Mouse (Mus musculus) midbrain, embryonic 11.5 days (tissue): ENCODE results near the gene Rimbp2. TPM values are rescaled to one million over a fixed set of nuclear protein-coding genes. Genes with fewer than 3 reads are reported as not detected.
"Not testable (repeated sequence)": the region's sequence is repeated elsewhere in the genome, so short reads cannot be mapped to it uniquely, and the experiment has no call there.

Experiments used
- ATAC-seq: fragments of 200-750 bp; cut with Nextera tagmentation; 2 replicates; pipeline ENCODE4 v1.8.0; 2017; ENCODE audit warnings: moderate TSS enrichment, moderate library complexity; ENCODE audit not compliant: low FRiP score
- DNase-seq: peaks from one replicate; pipeline ENCODE4 v3.0.0; 2015; ENCODE audit warnings: low spot score; ENCODE audit errors: missing footprints
- H3K27ac ChIP-seq: fragments of 300-500 bp; sonication (generic); 2 replicates; pipeline ENCODE4 v1.5.1; 2014; ENCODE audit warnings: low read depth, low read length
- H3K27me3 ChIP-seq: fragments of 300-500 bp; sonication (generic); 2 replicates; pipeline ENCODE4 v1.6.1; 2014; ENCODE audit warnings: mild to moderate bottlenecking, low read length, moderate library complexity, mixed read lengths; ENCODE audit not compliant: control insufficient read depth, insufficient read depth
- H3K36me3 ChIP-seq: fragments of 300-500 bp; sonication (generic); 2 replicates; pipeline ENCODE4 v1.6.1; 2014; ENCODE audit warnings: mild to moderate bottlenecking, low read length, moderate library complexity, mixed read lengths; ENCODE audit not compliant: control insufficient read depth, insufficient read depth
- H3K4me1 ChIP-seq: fragments of 300-500 bp; sonication (generic); 2 replicates; pipeline ENCODE4 v1.6.1; 2014; ENCODE audit warnings: low read length; ENCODE audit not compliant: control insufficient read depth, insufficient read depth
- H3K4me2 ChIP-seq: fragments of 300-500 bp; sonication (generic); 2 replicates; pipeline ENCODE4 v1.6.1; 2014; ENCODE audit warnings: mild to moderate bottlenecking, moderate library complexity
- H3K4me3 ChIP-seq: fragments of 300-500 bp; sonication (generic); 2 replicates; pipeline ENCODE4 v1.5.1; 2014; ENCODE audit warnings: low read depth, low read length
- H3K9ac ChIP-seq: fragments of 300-500 bp; sonication (generic); 2 replicates; pipeline ENCODE4 v1.6.1; 2014; ENCODE audit warnings: low read length
- H3K9me3 ChIP-seq: fragments of 300-500 bp; sonication (generic); 2 replicates; pipeline ENCODE4 v1.6.1; 2016; ENCODE audit warnings: low read length; ENCODE audit not compliant: control insufficient read depth
- WGBS: fragments of 180-500 bp; shearing (Covaris S2); extraction: QIAGEN DNeasy Blood & Tissue Kit; methylation state at CpG from one replicate; pipeline ENCODE4 v1.1.7; 2014; 5-methylcytosine and 5-hydroxymethylcytosine counted together
- polyA plus RNA-seq: library from polyadenylated mRNA; unstranded; fragments of >200 nt; fragmentation: Nextera tagmentation; extraction: Ambion mirVana; gene quantifications from 2 replicates; pipeline ENCODE4 v1.2.1, GENCODE M21; 2014

Gene Rimbp2
- polyA plus RNA-seq, 1 experiment from 2014 or later, result 1.6 TPM

- no peak for DNase-seq
- WGBS, result over 99% methylated on average over 7 of the region's 7 CpGs
- H3K9me3 ChIP-seq, result no peaks in the 10 kb centered on the region
- H3K9ac ChIP-seq, result no peak overlapping the region
- no peak overlapping the region for H3K4me2 ChIP-seq
- no peaks in the 10 kb centered on the region for H3K36me3 ChIP-seq
- ATAC-seq, result no peak
- H3K4me1 ChIP-seq, result peaks cover 4% of the 10 kb centered on the region; the same call in 1 of the 2 replicates
- no peak overlapping the region for H3K4me3 ChIP-seq
- no peaks in the 10 kb centered on the region for H3K27me3 ChIP-seq
- no peak overlapping the region for H3K27ac ChIP-seq
These were observed 25.7 kb upstream of the Rimbp2 start for GRCm38 (mm10) chr5:128978957-128979356.

GRCm38 (mm10) chr5:128977466-128977865 is 24.2 kb upstream of the Rimbp2 start:
- not testable (repeated sequence) for H3K4me1 ChIP-seq, H3K27me3 ChIP-seq, H3K4me3 ChIP-seq, H3K9ac ChIP-seq, ATAC-seq, DNase-seq, H3K27ac ChIP-seq, H3K4me2 ChIP-seq, H3K9me3 ChIP-seq, H3K36me3 ChIP-seq
- WGBS, result 74% methylated on average over 1 of the region's 1 CpGs

GRCm38 (mm10) chr5:128976266-128976665 is 23.0 kb upstream of the Rimbp2 start:
- H3K4me3 ChIP-seq, result no peak overlapping the region
- DNase-seq (peak; percentile 93), ATAC-seq (peak; percentile 67)
- H3K4me1 ChIP-seq, result peaks cover 4% of the 10 kb centered on the region; the same call in 1 of the 2 replicates
- no peak overlapping the region for H3K9ac ChIP-seq
- H3K4me2 ChIP-seq, result no peak overlapping the region
- no peaks in the 10 kb centered on the region for H3K9me3 ChIP-seq
- H3K27ac ChIP-seq, result no peak overlapping the region
- 7% methylated on average over 4 of the region's 4 CpGs for WGBS
- H3K36me3 ChIP-seq, result no peaks in the 10 kb centered on the region
- H3K27me3 ChIP-seq, result no peaks in the 10 kb centered on the region

GRCm38 (mm10) chr5:128971298-128971697 is 18.0 kb upstream of the Rimbp2 start:
- Histone ChIP-seq H3K27me3 (no peaks in the 10 kb centered on the region), H3K4me2 (no peak overlapping the region), H3K4me1 (peaks cover 4% of the 10 kb centered on the region; the same call in 1 of the 2 replicates), H3K36me3 (no peaks in the 10 kb centered on the region), H3K4me3 (no peak overlapping the region), H3K9ac (no peak overlapping the region), H3K27ac (no peak overlapping the region), H3K9me3 (no peaks in the 10 kb centered on the region)
- DNase-seq (peak; percentile 98), ATAC-seq (peak; percentile 55; the same call in 1 of the 2 replicates)
- WGBS, result 23% methylated on average over 14 of the region's 14 CpGs

GRCm38 (mm10) chr5:128970878-128971277 is 17.6 kb upstream of the Rimbp2 start:
- Histone ChIP-seq H3K9ac (no peak overlapping the region), H3K4me1 (no peaks in the 10 kb centered on the region), H3K9me3 (no peaks in the 10 kb centered on the region), H3K4me2 (no peak overlapping the region), H3K4me3 (no peak overlapping the region), H3K27me3 (no peaks in the 10 kb centered on the region), H3K36me3 (no peaks in the 10 kb centered on the region), H3K27ac (no peak overlapping the region)
- ATAC-seq (0 out of 2 replicates have a peak, but pooled peaks have one; percentile 9), DNase-seq (no peak)
- 71% methylated on average over 10 of the region's 10 CpGs for WGBS

GRCm38 (mm10) chr5:128964353-128964752 is 11.1 kb upstream of the Rimbp2 start:
- ATAC-seq (no peak), DNase-seq (no peak)
- no peak overlapping the region for H3K4me3 ChIP-seq
- peaks cover 8% of the 10 kb centered on the region; the same call in 1 of the 2 replicates for H3K9me3 ChIP-seq
- no peaks in the 10 kb centered on the region for H3K27me3 ChIP-seq
- no peaks in the 10 kb centered on the region for H3K36me3 ChIP-seq
- WGBS, result 53% methylated on average over 4 of the region's 4 CpGs
- H3K27ac ChIP-seq, result no peak overlapping the region
- H3K9ac ChIP-seq, result no peak overlapping the region
- H3K4me2 ChIP-seq, result no peak overlapping the region
- H3K4me1 ChIP-seq, result no peaks in the 10 kb centered on the region

GRCm38 (mm10) chr5:128958916-128959315 is 5.6 kb upstream of the Rimbp2 start:
- peaks cover 8% of the 10 kb centered on the region; the same call in 1 of the 2 replicates for H3K9me3 ChIP-seq
- 70% methylated on average over 3 of the region's 3 CpGs for WGBS
- no peak for DNase-seq

GRCm38 (mm10) chr5:128954371-128954770 is 1.1 kb upstream of the Rimbp2 start:
- not testable (repeated sequence) for H3K9me3 ChIP-seq
- WGBS, result 85% methylated on average over 5 of the region's 5 CpGs

More at GRCm38 (mm10) chr5:128958916-128959315, 5.6 kb upstream of the Rimbp2 start:
- Histone ChIP-seq H3K27ac (no peak overlapping the region), H3K4me1 (no peaks in the 10 kb centered on the region), H3K4me2 (no peak overlapping the region), H3K27me3 (no peaks in the 10 kb centered on the region), H3K36me3 (no peaks in the 10 kb centered on the region), H3K4me3 (no peak overlapping the region), H3K9ac (no peak overlapping the region)
- ATAC-seq, result no peak

GRCm38 (mm10) chr5:128952291-128953195 is 743 bp downstream of the Rimbp2 start:
- DNase-seq (peak; percentile 96), ATAC-seq (peak; percentile 62)
- Histone ChIP-seq H3K4me2 (peak overlapping the region; percentile 87), H3K9me3 (no peaks in the 10 kb centered on the region), H3K9ac (peak overlapping the region; percentile 75), H3K27me3 (no peaks in the 10 kb centered on the region), H3K4me1 (peaks cover 3% of the 10 kb centered on the region), H3K27ac (no peak overlapping the region), H3K4me3 (peak overlapping the region; percentile 53), H3K36me3 (no peaks in the 10 kb centered on the region)
- under 1% methylated on average over 35 of the region's 35 CpGs for WGBS

More at GRCm38 (mm10) chr5:128954371-128954770, 1.1 kb upstream of the Rimbp2 start:
- not testable (repeated sequence) for H3K4me2 ChIP-seq, H3K36me3 ChIP-seq, ATAC-seq, H3K27me3 ChIP-seq, H3K27ac ChIP-seq, H3K4me3 ChIP-seq, H3K4me1 ChIP-seq, DNase-seq, H3K9ac ChIP-seq
